Mouse (Mus musculus) bone marrow macrophage, adult 2 months (primary cell): ENCODE data around the gene Ptpn12.

ENCODE experiments used
- CTCF ChIP-seq: IDR thresholded peaks from 2 replicates; pipeline ENCODE4 v1.5.1; 2012; ENCODE audit warnings: low read depth, mild to moderate bottlenecking, low read length, moderate library complexity
- POLR2A ChIP-seq: IDR thresholded peaks from 2 replicates; pipeline ENCODE4 v1.6.1; 2012; ENCODE audit warnings: mild to moderate bottlenecking, low read depth, low read length, borderline replicate concordance

- TF ChIP-seq CTCF (no peak), POLR2A (no peak)
Measured at GRCm38 (mm10) chr5:21047114-21047513, 8.6 kb downstream of the Ptpn12 start.
